Mouse (Mus musculus): ENCODE results near the gene Tjp2. TPM values are rescaled to one million over a fixed set of nuclear protein-coding genes. Genes with fewer than 3 reads are reported as not detected.

The Tjp2 gene
- polyA plus RNA-seq, 1 experiment from 2014 or later: 33.6 TPM

DNA sequence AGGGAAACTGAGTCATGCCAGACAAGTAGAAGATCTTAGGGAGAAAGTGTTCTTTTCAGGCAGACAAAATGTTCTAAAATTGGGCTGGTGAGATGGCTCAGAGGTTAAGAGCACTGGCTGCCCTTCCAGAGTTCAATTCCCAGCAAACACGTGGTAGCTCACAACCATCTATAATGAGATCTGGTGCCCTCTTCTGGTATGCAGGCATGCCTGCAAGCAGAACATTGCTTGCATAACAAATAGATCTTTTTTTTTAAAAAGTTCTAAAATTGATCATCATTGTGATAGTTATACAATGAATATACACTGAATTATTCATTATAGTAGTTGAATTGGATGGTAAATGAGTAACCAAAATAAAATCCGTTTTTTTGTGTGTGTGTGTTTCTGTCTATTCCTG lies 6.5 kb downstream of the Tjp2 start:
- 50% methylated on average over 2 of the region's 2 CpGs for WGBS
- H3K36me3 ChIP-seq: no peaks in the 10 kb centered on the region
- no peaks in the 10 kb centered on the region for H3K9me3 ChIP-seq
- H3K9ac ChIP-seq (replicated peaks): no peak overlapping the region
- ATAC-seq (ENCODE audit: low FRiP score, low read depth): no peak
- no peak overlapping the region for H3K4me2 ChIP-seq (replicated peaks)
- no peak overlapping the region for H3K27ac ChIP-seq (replicated peaks)
- H3K4me3 ChIP-seq: no peak overlapping the region
- peaks cover 7% of the 10 kb centered on the region; the same call in 1 of the 2 replicates for H3K4me1 ChIP-seq
- peaks cover 12% of the 10 kb centered on the region for H3K27me3 ChIP-seq

DNA sequence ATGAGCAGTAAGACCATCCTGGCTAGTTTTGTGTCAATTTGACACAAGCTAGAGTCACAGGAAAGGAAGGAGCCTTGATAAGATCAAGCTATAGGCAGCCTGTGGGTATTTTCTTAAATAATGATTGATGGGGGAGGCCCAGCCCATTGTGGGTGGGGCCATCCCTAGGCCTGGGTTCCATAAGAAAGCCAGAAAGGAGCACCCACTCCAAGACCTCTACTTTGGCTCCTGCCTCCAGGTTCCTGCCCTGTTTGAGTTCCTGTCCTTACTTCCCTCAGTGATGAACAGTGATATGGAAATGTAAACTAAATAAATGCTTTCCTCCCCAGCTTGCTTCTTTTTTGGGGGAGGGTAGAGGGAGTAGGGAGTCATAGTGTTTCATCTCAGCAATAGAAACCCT lies 7.0 kb downstream of the Tjp2 start:
- H3K27me3 ChIP-seq: peaks cover 8% of the 10 kb centered on the region
- ATAC-seq (ENCODE audit: low FRiP score, low read depth): no peak

DNA sequence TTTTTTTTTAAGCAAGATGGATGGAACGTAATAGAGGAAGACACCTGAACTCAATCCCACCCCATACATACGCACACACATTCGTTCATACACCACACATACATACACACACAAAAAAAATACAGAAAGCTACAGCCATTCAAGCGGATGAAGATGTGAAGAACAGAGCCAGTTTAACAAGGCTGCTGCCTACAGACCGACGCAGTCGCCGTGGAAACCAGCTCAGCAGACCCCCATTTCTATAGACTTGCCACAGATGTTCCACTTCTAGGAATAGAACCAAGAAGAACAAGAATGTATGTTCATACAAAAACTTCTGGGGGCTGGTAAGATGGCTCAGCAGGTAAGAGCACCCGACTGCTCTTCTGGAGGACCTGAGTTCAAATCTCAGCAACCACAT lies 8.1 kb downstream of the Tjp2 start:
- no peaks in the 10 kb centered on the region for H3K36me3 ChIP-seq
- H3K4me1 ChIP-seq: peaks cover 12% of the 10 kb centered on the region; the same call in 1 of the 2 replicates
- no peak overlapping the region for H3K27ac ChIP-seq (replicated peaks)
- H3K9ac ChIP-seq (replicated peaks): no peak overlapping the region
- H3K27me3 ChIP-seq: peaks cover 4% of the 10 kb centered on the region
- H3K9me3 ChIP-seq: no peaks in the 10 kb centered on the region
- H3K4me3 ChIP-seq: no peak overlapping the region
- WGBS: 72% methylated on average over 9 of the region's 9 CpGs
- ATAC-seq (ENCODE audit: low FRiP score, low read depth): no peak
- no peak overlapping the region for H3K4me2 ChIP-seq (replicated peaks)

More for the DNA sequence above, 7.0 kb downstream of the Tjp2 start:
- H3K9ac ChIP-seq (replicated peaks): no peak overlapping the region
- H3K27ac ChIP-seq (replicated peaks): no peak overlapping the region
- H3K4me1 ChIP-seq: peaks cover 11% of the 10 kb centered on the region; the same call in 1 of the 2 replicates
- H3K36me3 ChIP-seq: no peaks in the 10 kb centered on the region
- no peaks in the 10 kb centered on the region for H3K9me3 ChIP-seq
- H3K4me3 ChIP-seq: no peak overlapping the region
- no peak overlapping the region for H3K4me2 ChIP-seq (replicated peaks)

DNA sequence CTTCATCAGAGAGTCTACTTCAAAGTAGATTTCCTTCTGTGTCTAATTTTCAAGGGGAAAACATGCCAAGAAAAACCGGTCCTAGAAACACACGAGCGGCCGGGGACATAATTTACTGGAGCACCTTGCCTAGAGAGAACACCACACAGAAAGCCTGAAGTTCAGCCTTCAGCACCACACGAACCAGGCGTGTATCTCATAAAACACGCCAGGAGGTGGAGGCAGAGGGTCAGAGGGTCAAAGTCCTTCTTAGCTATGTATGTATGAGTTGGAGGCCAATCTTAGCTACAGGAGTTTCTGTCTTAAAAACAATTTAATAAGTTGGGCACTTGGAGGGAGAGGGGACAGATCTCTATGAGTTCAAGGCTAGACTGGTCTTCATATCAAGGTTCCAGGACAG lies 9.9 kb downstream of the Tjp2 start:
- peaks cover 4% of the 10 kb centered on the region for H3K27me3 ChIP-seq
- H3K4me3 ChIP-seq: no peak overlapping the region
- no peak overlapping the region for H3K27ac ChIP-seq (replicated peaks)
- H3K9ac ChIP-seq (replicated peaks): no peak overlapping the region
- 77% methylated on average over 7 of the region's 7 CpGs for WGBS
- no peaks in the 10 kb centered on the region for H3K9me3 ChIP-seq
- no peaks in the 10 kb centered on the region for H3K36me3 ChIP-seq
- H3K4me1 ChIP-seq: 0 out of 2 replicates have a peak, but pooled peaks cover 6% of the 10 kb centered on the region
- no peak overlapping the region for H3K4me2 ChIP-seq (replicated peaks)
- ATAC-seq (ENCODE audit: low FRiP score, low read depth): no peak

DNA sequence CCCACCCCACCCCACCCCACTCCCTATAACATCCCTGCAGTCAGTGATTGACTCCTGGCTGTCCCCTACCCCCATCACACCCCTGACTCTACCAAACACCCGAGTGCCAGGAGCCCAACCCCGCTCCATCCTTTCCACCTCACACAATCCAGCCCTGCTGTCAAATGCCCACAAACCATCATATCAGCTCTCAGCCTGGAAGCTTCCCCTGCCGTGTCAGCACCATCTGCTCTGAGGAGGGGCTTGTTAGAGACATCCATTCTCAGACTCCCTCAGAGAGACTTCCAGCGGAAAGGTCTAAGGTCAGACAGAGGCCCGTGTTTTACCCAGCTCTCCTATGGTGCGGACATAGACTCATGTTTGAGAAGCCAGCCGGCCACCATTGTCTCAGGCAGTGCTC lies 11.5 kb downstream of the Tjp2 start:
- WGBS: 53% methylated on average over 7 of the region's 7 CpGs
- H3K9ac ChIP-seq (replicated peaks): no peak overlapping the region
- no peaks in the 10 kb centered on the region for H3K36me3 ChIP-seq
- no peak overlapping the region for H3K27ac ChIP-seq (replicated peaks)
- no peaks in the 10 kb centered on the region for H3K9me3 ChIP-seq
- no peak overlapping the region for H3K4me2 ChIP-seq (replicated peaks)
- H3K27me3 ChIP-seq: peaks cover 4% of the 10 kb centered on the region
- H3K4me3 ChIP-seq: no peak overlapping the region
- no peak for ATAC-seq (ENCODE audit: low FRiP score, low read depth)
- 0 out of 2 replicates have a peak, but pooled peaks cover 6% of the 10 kb centered on the region for H3K4me1 ChIP-seq

DNA sequence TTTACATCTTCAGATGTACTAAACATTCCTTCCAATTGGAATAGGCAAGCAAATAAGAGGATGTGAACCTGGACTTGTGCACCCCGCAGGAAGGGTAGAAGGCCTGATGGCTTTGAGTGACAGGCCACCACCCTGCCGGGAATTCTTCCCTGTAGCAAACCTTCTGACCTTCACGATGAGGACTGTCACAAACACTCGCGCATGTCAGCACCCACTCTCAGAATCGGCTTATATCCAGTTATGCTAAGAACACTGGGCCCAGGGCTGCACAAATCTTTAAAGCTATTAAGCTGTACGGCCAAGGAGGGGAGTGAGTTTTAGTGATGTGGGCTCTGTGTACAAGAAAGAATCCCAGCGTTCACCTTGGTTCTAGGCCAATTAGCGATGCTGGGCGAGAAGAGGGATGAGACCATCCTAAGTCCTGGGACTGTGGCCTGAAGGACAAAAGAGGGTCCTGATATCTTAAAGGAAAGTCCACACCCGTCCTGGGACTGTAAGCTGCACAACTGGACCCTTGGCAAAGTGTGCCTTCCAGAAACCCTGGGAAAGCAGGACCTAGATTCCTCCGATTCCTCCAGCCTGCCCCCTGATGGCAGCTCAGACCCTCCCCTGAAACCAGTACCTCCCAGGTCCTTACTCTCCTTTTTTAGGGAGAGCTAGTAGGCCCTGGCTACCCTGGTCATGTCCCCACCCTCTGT lies 12.1 kb downstream of the Tjp2 start:
- Histone ChIP-seq H3K9me3 (no peaks in the 10 kb centered on the region), H3K27ac (replicated peaks) (no peak overlapping the region), H3K4me2 (replicated peaks) (no peak overlapping the region), H3K27me3 (peaks cover 4% of the 10 kb centered on the region), H3K4me3 (no peak overlapping the region), H3K4me1 (0 out of 2 replicates have a peak, but pooled peaks cover 6% of the 10 kb centered on the region), H3K9ac (replicated peaks) (no peak overlapping the region), H3K36me3 (no peaks in the 10 kb centered on the region)
- WGBS: 80% methylated on average over 12 of the region's 12 CpGs
- ATAC-seq (ENCODE audit: low FRiP score, low read depth): no peak

DNA sequence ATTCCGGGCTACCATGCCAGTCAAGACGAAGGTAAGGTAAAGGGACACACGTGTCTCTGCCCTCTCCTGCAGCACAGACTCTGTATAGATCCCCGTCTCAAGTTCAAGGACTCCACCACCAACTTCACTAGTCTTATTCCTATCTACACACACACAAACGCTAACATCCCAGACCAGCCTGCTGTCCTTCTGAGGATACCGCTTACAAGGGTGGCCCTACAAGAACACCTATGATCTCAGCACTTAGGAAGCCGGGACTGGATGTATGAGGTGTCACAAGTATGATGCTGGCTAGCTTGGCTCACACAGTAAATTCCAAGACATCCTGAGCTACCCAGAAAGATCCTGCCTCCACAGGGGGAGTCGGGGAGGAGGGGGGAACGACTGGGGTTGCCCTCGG lies 13.7 kb downstream of the Tjp2 start:
- Histone ChIP-seq H3K9ac (replicated peaks) (no peak overlapping the region), H3K27ac (replicated peaks) (no peak overlapping the region), H3K9me3 (no peaks in the 10 kb centered on the region), H3K4me3 (no peak overlapping the region), H3K36me3 (no peaks in the 10 kb centered on the region), H3K27me3 (peaks cover 4% of the 10 kb centered on the region), H3K4me1 (0 out of 2 replicates have a peak, but pooled peaks cover 6% of the 10 kb centered on the region), H3K4me2 (replicated peaks) (no peak overlapping the region)
- WGBS: 76% methylated on average over 10 of the region's 10 CpGs
- ATAC-seq (ENCODE audit: low FRiP score, low read depth): no peak

DNA sequence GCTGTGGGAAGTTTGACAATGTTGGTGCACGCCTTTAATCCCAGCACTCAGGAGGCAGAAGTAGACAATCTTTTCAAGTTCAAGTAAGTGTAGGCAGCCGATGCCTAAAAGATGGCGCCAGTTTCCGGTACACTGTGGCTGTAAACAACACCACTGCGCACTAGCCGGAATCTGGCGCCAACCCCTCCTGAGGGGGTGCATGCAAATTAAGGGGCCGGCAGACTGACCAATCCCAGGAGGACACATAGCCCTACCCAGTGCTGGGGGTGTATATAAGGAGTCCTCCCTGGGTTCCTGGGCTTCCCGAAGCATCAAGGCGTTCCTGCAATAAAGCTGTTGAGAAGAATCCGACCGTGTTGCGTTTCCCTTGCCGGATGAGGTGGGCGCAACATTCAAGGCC lies 15.3 kb downstream of the Tjp2 start:
- 95% methylated on average over 15 of the region's 15 CpGs for WGBS
- Histone ChIP-seq H3K9me3 (no peaks in the 10 kb centered on the region), H3K4me1 (0 out of 2 replicates have a peak, but pooled peaks cover 6% of the 10 kb centered on the region), H3K36me3 (no peaks in the 10 kb centered on the region), H3K27me3 (peaks cover 4% of the 10 kb centered on the region), H3K4me3 (no peak overlapping the region), H3K9ac (replicated peaks) (no peak overlapping the region), H3K4me2 (replicated peaks) (no peak overlapping the region), H3K27ac (replicated peaks) (no peak overlapping the region)
- ATAC-seq (ENCODE audit: low FRiP score, low read depth): no peak

DNA sequence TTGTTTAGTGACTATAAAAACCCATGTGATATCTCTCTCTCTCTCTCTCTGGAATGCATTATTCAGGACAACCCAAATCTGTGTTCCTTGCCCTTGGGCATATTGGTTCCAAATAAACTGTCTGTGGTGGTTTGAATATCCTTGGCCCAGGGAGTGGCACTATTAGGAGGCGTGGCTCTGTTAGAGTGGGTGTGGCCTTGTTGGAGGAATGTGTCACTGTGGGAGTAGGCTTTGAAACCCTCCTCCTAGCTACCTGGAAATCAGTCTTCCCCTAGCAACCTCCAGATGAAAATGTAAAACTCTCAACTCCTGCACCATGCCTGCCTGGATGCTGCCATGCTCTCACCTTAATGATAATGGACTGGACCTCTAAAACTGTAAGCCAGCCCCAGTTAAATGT lies 16.9 kb downstream of the Tjp2 start:
- 0 out of 2 replicates have a peak, but pooled peaks cover 2% of the 10 kb centered on the region for H3K4me1 ChIP-seq
- no peaks in the 10 kb centered on the region for H3K9me3 ChIP-seq
- no peak overlapping the region for H3K27ac ChIP-seq (replicated peaks)
- no peak overlapping the region for H3K4me2 ChIP-seq (replicated peaks)
- H3K27me3 ChIP-seq: peaks cover 4% of the 10 kb centered on the region
- no peak overlapping the region for H3K9ac ChIP-seq (replicated peaks)
- H3K4me3 ChIP-seq: no peak overlapping the region
- WGBS: 87% methylated on average over 1 of the region's 1 CpGs
- H3K36me3 ChIP-seq: no peaks in the 10 kb centered on the region
- no peak for ATAC-seq (ENCODE audit: low FRiP score, low read depth)

DNA sequence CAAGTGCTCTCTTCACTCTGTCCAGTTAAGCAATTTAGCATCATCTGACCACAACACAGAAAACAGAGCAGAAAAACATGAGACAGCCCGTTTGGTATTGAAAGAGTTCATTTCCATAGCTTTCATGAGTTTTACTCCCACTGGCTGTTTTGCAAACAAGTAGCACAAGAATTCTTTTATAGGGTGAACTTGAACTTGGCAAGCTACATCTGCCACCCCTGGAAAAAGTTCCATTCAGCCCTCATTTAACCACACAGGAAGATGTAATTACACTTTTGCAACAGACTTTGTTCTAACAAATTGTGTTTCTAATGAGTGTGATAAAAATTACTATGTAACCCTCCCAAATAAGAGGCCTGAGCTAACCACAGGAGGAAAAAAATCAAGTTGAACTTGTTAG lies 19.8 kb downstream of the Tjp2 start:
- H3K36me3 ChIP-seq: no peaks in the 10 kb centered on the region
- H3K27ac ChIP-seq (replicated peaks): no peak overlapping the region
- no peak overlapping the region for H3K4me2 ChIP-seq (replicated peaks)
- H3K27me3 ChIP-seq: no peaks in the 10 kb centered on the region
- 56% methylated on average over 1 of the region's 1 CpGs for whole genome bisulfite sequencing
- ATAC-seq (ENCODE audit: low FRiP score, low read depth): no peak
- H3K4me1 ChIP-seq: no peaks in the 10 kb centered on the region
- no peak overlapping the region for H3K9ac ChIP-seq (replicated peaks)
- no peaks in the 10 kb centered on the region for H3K9me3 ChIP-seq
- no peak overlapping the region for H3K4me3 ChIP-seq

DNA sequence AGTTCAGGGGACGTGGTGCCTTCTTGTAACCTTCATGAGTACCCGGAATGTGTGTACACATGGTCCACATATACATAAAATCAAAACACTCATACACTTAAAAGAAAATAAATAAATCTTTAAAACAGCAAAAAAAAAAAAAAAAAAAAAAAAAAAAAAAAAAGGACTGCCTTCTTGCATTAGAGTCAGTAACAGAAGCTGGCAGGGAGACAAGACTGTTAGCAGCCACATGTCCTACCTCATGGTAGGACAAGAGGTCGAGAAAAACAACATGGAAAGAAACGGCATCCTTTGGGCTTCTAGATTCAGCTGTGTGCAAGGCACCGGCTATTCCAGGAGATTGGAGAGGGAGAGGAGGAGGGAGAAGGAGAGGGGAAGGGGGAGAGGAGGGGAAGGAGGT lies 23.0 kb downstream of the Tjp2 start:
- no peaks in the 10 kb centered on the region for H3K4me1 ChIP-seq
- no peaks in the 10 kb centered on the region for H3K9me3 ChIP-seq
- H3K4me3 ChIP-seq: no peak overlapping the region
- H3K9ac ChIP-seq (replicated peaks): no peak overlapping the region
- H3K4me2 ChIP-seq (replicated peaks): no peak overlapping the region
- no peak for ATAC-seq (ENCODE audit: low FRiP score, low read depth)
- H3K27ac ChIP-seq (replicated peaks): no peak overlapping the region
- no peaks in the 10 kb centered on the region for H3K27me3 ChIP-seq
- 82% methylated on average over 5 of the region's 5 CpGs for WGBS
- H3K36me3 ChIP-seq: no peaks in the 10 kb centered on the region

DNA sequence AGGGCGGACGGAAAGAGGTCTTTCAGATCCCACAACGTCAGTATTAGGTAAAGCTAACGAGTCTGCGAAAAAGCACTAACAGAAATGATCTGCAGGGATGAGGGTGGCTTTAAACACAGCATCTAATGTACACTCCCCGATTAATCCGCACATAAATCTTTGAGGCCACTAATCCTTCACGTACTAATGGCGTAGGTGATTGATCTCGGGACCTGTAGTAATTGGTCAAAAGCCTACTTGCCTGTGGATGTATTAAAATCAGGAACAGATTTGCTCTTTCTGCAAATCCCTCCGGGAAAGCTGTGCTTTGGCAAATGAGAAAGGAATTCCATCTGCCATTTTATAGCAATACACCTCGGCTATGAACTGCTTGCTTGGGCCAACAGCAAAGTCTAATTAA lies 24.3 kb downstream of the Tjp2 start:
- Histone ChIP-seq H3K4me1 (no peaks in the 10 kb centered on the region), H3K27ac (replicated peaks) (no peak overlapping the region), H3K9me3 (no peaks in the 10 kb centered on the region), H3K27me3 (no peaks in the 10 kb centered on the region), H3K9ac (replicated peaks) (no peak overlapping the region), H3K4me3 (no peak overlapping the region), H3K36me3 (no peaks in the 10 kb centered on the region), H3K4me2 (replicated peaks) (no peak overlapping the region)
- WGBS: 65% methylated on average over 12 of the region's 12 CpGs
- ATAC-seq (ENCODE audit: low FRiP score, low read depth): no peak
